Mouse (Mus musculus) adrenal gland, adult 2 months (tissue): ENCODE measurements around the gene Eln. TPM values are rescaled to one million over a fixed set of nuclear protein-coding genes. Genes with fewer than 3 reads are reported as not detected.
A peak's percentile ranks its signal among the peaks of the same experiment; 100 is the strongest.

ENCODE experiments used
- DNase-seq: peaks from one replicate; pipeline ENCODE4 v3.0.0; 2021
- long read RNA-seq: library from polyadenylated mRNA; stranded (forward); transcript quantifications from one replicate; pipeline ENCODE4 v2.0.0, GENCODE M21; 2021
- polyA plus RNA-seq: library from polyadenylated mRNA; depleted of rRNA; stranded (reverse); fragments of >200 nt; gene quantifications from 2 replicates; pipeline ENCODE4 v1.2.3, GENCODE M21; 2012; rRNA removed
- total RNA-seq, 2 experiments: library from RNA; stranded (reverse); gene quantifications; 2 replicates each; pipeline ENCODE4 v1.2.3; 2021

Gene Eln
- total RNA-seq (10 to 100 TPM; 11.8 to 26.9 TPM), polyA plus RNA-seq (21.8 and 30.7 TPM in 2 replicates)
- long read RNA-seq, transcript Eln-201 (37 exons, 3,853 nt), result major isoform, 6 of 11 reads
- long read RNA-seq, partial matches to known transcripts, result 2 of 11 reads
- long read RNA-seq, other reads (novel, unspliced or antisense), result 3 of 11 reads

DNA sequence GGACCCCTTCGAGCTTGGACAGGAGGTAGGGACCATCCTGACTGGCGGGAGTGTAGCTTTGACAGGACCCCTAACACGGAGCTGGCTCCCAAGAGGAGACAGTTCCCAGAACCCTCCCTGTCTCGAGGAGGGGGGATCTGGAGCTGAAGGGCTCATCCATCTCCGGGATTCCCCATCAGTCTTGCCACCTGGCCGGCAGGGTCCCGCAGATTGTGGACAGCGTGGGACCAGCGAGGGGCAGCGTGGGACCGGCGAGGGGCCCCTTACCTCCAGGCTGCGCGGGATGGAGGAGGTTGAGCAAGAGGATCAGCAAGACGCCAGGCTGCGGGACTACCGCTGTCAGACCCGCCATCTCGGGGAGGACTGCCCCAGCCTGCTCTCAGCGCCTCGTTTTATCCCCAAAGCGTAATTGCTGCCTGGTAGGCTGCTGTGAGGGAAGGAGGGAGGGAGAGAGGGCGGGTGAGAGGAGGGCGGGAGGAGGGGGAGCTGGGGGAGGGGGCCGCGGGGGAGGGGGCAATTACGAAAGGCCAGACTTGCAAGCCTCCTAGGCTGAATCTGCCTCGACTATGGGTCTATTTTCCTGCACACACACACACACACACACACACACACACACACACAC lies at the start of gene Eln:
Gene Eln, minus strand, starts transcription at position 434 of the 622 bp plus-strand sequence.
- DNase-seq, result peak; percentile 29

- DNase-seq, result no peak
Observed at GRCm38 (mm10) chr5:134790080-134790995, 43.2 kb upstream of the Eln start.

GRCm38 (mm10) chr5:134788237-134788636 lies 41.1 kb upstream of the Eln start:
- DNase-seq, result no peak

- DNase-seq, result peak; percentile 13
Observed at GRCm38 (mm10) chr5:134785691-134786371, 38.7 kb upstream of the Eln start.

DNA sequence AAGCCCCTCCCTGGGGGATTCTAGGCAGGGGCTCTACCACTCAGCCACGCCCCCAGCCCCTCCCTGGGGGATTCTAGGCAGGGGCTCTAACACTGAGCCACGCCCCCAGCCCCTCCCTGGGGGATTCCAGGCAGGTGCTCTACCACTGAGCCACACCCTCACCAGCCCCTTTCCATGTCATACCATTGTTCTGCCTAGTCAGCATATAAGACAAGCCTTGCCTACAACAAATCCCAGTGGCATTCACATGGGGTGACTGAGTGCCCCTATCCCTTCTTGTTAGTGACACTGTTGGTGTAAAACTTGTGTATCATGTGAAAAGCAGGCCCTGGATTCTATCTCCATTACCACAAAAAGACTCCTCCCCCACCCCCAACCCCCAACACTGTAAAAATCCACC lies 36.7 kb upstream of the Eln start:
- DNase-seq, result no peak

- DNase-seq, result no peak
Observed at GRCm38 (mm10) chr5:134780963-134781362, 33.8 kb upstream of the Eln start.

DNA sequence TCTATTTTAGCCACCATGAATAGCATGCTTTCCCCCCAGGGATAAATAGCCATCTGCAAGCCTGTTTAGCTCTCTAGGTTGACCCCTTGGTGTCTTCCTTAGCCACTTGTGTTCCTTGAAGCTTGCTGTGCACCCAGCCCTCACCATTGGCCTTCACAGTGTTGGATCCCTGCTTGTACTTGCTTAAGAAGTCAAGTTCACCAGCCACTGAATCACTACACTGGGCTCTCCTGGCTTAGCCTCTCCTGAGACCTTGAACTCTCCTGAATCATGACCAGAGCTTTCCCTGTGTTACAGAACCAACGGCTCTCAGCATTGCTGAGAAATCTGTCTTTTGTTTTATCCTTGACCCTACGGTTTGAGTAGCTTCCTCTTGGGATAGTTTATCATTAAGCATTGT lies 33.0 kb upstream of the Eln start:
- DNase-seq, result peak; percentile 84

- no peak for DNase-seq
Observed at GRCm38 (mm10) chr5:134776551-134776950, 29.4 kb upstream of the Eln start.

GRCm38 (mm10) chr5:134772522-134772921 lies 25.4 kb upstream of the Eln start:
- DNase-seq, result peak; percentile 47

GRCm38 (mm10) chr5:134771750-134772149 lies 24.6 kb upstream of the Eln start:
- no peak for DNase-seq

DNA sequence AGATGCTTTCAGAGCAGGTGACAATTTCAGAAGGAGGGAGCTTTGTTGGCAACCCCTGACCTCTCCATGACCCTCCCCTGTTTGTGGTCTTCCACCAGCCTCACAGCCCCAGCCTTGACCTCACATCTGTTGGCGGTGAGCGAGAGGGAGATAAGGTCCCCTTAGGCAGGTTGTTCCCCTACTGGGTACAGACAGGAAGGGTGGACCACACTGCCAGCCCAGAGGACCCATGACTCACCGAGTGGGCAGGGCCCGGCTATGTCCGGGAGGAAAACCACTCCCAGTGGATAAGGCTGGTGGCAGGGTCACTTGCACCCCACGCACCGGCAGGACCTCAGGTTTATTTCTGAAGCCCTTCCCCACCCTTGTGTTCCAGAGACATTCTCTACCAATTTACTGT lies 22.1 kb upstream of the Eln start:
- DNase-seq, result peak; percentile 57

- DNase-seq, result peak; percentile 41
Observed at GRCm38 (mm10) chr5:134765441-134765840, 18.3 kb upstream of the Eln start.

DNA sequence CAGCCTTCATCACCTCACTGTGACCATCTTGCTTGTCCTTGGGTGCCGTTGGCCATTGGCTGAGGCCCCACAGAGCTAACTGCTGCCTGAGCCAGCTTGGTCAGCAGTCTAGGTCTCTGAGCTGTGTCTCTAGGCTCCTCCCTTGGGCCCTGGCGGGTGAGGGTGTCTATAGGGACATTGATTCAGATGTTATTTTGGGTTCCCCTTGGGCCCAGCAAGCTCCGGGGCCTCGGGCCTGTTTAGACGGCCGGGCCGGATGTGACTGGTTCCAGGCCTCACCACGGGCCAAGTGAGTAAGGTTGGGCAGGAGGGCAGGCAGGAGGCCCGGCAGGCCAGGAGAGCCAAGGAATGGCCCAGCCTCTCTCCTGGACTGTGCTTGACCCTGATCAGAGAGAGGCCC lies 16.2 kb upstream of the Eln start:
- DNase-seq, result peak; percentile 57

- no peak for DNase-seq
Observed at GRCm38 (mm10) chr5:134761409-134762124, 14.4 kb upstream of the Eln start.

GRCm38 (mm10) chr5:134756031-134756430 lies 8.9 kb upstream of the Eln start:
- no peak for DNase-seq

- DNase-seq, result no peak
Observed at GRCm38 (mm10) chr5:134754096-134754495, 7.0 kb upstream of the Eln start.

GRCm38 (mm10) chr5:134750469-134750868 lies 3.3 kb upstream of the Eln start:
- no peak for DNase-seq

GRCm38 (mm10) chr5:134747947-134748618 lies 960 bp upstream of the Eln start:
- peak; percentile 59 for DNase-seq

DNA sequence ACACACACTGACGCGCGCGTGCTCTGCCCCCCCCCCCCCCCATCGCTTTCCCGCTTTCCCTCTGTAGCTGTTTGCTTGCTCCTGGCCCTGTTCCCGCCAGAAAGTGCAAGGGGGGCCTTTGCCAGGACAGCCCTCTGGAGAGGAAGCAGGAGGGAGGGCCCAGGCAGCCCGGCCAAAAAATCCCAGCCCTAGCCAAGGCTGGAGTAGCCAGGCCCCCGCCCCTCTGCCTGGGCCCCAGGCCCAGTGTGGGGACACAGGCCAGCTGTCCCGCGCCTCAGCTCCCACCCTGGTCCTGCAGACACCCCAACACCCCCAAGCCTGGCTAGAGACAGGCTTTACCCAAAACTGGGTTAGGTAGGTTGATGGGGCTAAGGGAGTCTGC lies 380 bp upstream of the Eln start:
- DNase-seq, result peak; percentile 83

DNA sequence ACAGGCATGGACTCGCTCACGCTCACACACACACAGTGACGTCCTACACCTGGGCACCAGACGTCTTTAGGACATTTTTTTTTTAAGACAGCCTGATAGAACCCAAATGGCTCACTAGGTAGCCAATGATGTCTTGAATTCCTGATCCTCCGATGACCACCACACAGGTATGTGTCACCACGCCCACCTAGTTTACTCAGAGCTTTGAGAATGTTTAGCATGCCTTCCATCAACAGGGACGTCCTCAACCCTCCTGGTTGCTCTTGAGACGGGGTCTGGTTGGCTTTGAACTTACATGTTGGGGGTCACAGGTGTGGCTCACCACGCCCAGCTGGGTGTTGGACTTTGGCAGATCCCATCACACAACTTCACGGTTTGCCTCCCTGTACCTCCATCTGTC lies 922 bp downstream of the Eln start:
- DNase-seq, result no peak

- no peak for DNase-seq
Observed at GRCm38 (mm10) chr5:134745801-134746200, 1.3 kb downstream of the Eln start.
